In the genomic region with DNA sequence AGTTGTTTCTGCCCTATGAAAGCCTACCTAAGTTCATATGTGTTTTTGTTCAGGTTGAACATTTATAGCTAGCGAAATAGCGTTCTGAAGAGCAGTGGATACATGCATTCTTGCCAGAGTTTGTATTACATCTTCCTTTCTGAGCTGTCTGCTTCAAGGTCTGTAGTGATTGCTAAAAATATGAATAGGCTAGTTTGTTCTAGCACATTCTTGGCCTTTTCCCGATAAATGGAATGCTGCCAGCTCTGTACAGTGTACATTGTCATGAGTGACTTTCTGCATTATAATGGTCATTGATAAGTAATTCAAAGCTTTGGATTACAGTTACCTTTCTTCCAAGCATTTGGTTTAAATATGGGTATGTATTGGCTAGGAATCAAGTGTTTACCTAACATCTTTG, we compare ENCODE assay signal across 8 mouse cellular contexts. TPM values are rescaled to one million over a fixed set of nuclear protein-coding genes. Genes with fewer than 3 reads are reported as not detected.
A peak's percentile ranks its signal among the peaks of the same experiment; 100 is the strongest.
DNase-seq lines count a peak whose midpoint lies in the region; ATAC-seq and TF ChIP-seq lines count a peak whose summit lies in the region.

No protein-coding gene starts in this region.

- H3K36me3 ChIP-seq in heart, embryonic 13.5 days = peaks cover 42% of the 10 kb centered on the region
- peaks cover 9% of the 10 kb centered on the region; the same call in 1 of the 2 replicates for H3K36me3 ChIP-seq in ES-E14 (ENCODE audit: control insufficient read depth, insufficient read depth, low read length, poor library complexity, severe bottlenecking)
- peaks cover 22% of the 10 kb centered on the region for H3K36me3 ChIP-seq in forebrain, embryonic 14.5 days (ENCODE audit: control insufficient read depth, insufficient read depth, low read length)
- peaks cover 13% of the 10 kb centered on the region for H3K36me3 ChIP-seq in liver, embryonic 16.5 days (ENCODE audit: control insufficient read depth, insufficient read depth)

- 2% methylated on average over 3 of the region's 3 CpGs for WGBS in heart, embryonic 13.5 days
- 4% methylated on average over 3 of the region's 3 CpGs for WGBS in forebrain, embryonic 14.5 days
- 5% methylated on average over 3 of the region's 3 CpGs for WGBS in liver, embryonic 16.5 days (ENCODE audit: insufficient replicate concordance)

- intact Hi-C loops in heart, postnatal 10 days (cut with DNase I) = loop anchor here (10.0 kb wide), 1 partner anchor 334 kb away; the partner anchor contains the start of gene Slc25a15

- H3K27me3 ChIP-seq in heart, embryonic 13.5 days (replicated peaks) = peaks cover 27% of the 10 kb centered on the region
- H3K27me3 ChIP-seq in forebrain, embryonic 14.5 days (replicated peaks; ENCODE audit: control insufficient read depth, insufficient read depth, low read length) = 0 out of 2 replicates have a peak, but pooled peaks cover 2% of the 10 kb centered on the region
- no peaks in the 10 kb centered on the region for H3K27me3 ChIP-seq in liver, embryonic 16.5 days (ENCODE audit: control insufficient read depth, insufficient read depth, low read depth, low read length)

- H3K9ac ChIP-seq in heart, embryonic 13.5 days = peak overlapping the region; percentile 83
- H3K9ac ChIP-seq in ES-E14 (ENCODE audit: insufficient read depth, low read depth, low read length, poor library complexity, severe bottlenecking) = peak overlapping the region; percentile 28; the same call in 1 of the 2 replicates
- peak overlapping the region; percentile 21; the same call in 1 of the 2 replicates for H3K9ac ChIP-seq in forebrain, embryonic 14.5 days (ENCODE audit: low read length)
- H3K9ac ChIP-seq in liver, embryonic 16.5 days (ENCODE audit: low read depth, low read length) = peak overlapping the region; percentile 69

- H3K4me2 ChIP-seq in heart, embryonic 13.5 days = peak overlapping the region; percentile 84
- peak overlapping the region; percentile 60 for H3K4me2 ChIP-seq in forebrain, embryonic 14.5 days (ENCODE audit: low read length)
- H3K4me2 ChIP-seq in liver, embryonic 16.5 days (ENCODE audit: low read depth, low read length) = peak overlapping the region; percentile 84

- in situ Hi-C loops in ES-E14 (cut with MboI; ENCODE audit: low sequenced_read_pairs in 2 of 2, unreplicated experiment in 2 of 2) = no loop called here

- peaks cover 6% of the 10 kb centered on the region for H3K4me1 ChIP-seq in heart, embryonic 13.5 days
- H3K4me1 ChIP-seq in ES-E14 (ENCODE audit: control insufficient read depth in 2 of 2, insufficient read depth in 2 of 2, low read length in 2 of 2, poor library complexity in 1 of 2) = peaks cover 0 to 3% of the 10 kb centered on the region in 2 experiments; a peak in 2 of 4 replicates
- H3K4me1 ChIP-seq in forebrain, embryonic 14.5 days (ENCODE audit: control insufficient read depth, insufficient read depth, low read length) = peaks cover 8% of the 10 kb centered on the region; the same call in 1 of the 2 replicates
- peaks cover 34% of the 10 kb centered on the region for H3K4me1 ChIP-seq in liver, embryonic 16.5 days (ENCODE audit: control insufficient read depth, low read depth, low read length)

- no peaks in the 10 kb centered on the region for H3K9me3 ChIP-seq in heart, embryonic 13.5 days
- no peaks in the 10 kb centered on the region for H3K9me3 ChIP-seq in ES-E14 (ENCODE audit: control insufficient read depth, insufficient read depth, low read depth, low read length)
- no peaks in the 10 kb centered on the region for H3K9me3 ChIP-seq in forebrain, embryonic 14.5 days (replicated peaks; ENCODE audit: control insufficient read depth, low read length)
- peaks cover 3% of the 10 kb centered on the region; the same call in 1 of the 2 replicates for H3K9me3 ChIP-seq in liver, embryonic 16.5 days (replicated peaks; ENCODE audit: control insufficient read depth, low read length)

- peak overlapping the region; percentile 75 for H3K4me3 ChIP-seq in heart, embryonic 13.5 days
- peak overlapping the region; percentile 81 to 100 for H3K4me3 ChIP-seq in ES-E14 (ENCODE audit: insufficient read depth in 1 of 2, low read depth in 1 of 2, low read length in 2 of 2, poor library complexity in 1 of 2, severe bottlenecking in 1 of 2)
- H3K4me3 ChIP-seq in forebrain, embryonic 14.5 days (ENCODE audit: low read depth, low read length) = peak overlapping the region; percentile 58
- H3K4me3 ChIP-seq in liver, embryonic 16.5 days (ENCODE audit: low read depth, low read length) = peak overlapping the region; percentile 80

- no peak for ATAC-seq in heart, embryonic 13.5 days (ENCODE audit: extremely low read depth, insufficient number of reproducible peaks, low FRiP score, low TSS enrichment)
- ATAC-seq in forebrain, embryonic 14.5 days = no peak
- no peak for ATAC-seq in liver, embryonic 16.5 days (ENCODE audit: low read depth)

- no peak overlapping the region for H3K27ac ChIP-seq in heart, embryonic 13.5 days (replicated peaks)
- no peak overlapping the region for H3K27ac ChIP-seq in ES-E14 (ENCODE audit: insufficient read depth, low read depth, low read length, poor library complexity, severe bottlenecking)
- no peak overlapping the region for H3K27ac ChIP-seq in forebrain, embryonic 14.5 days (ENCODE audit: low read depth, low read length)
- H3K27ac ChIP-seq in liver, embryonic 16.5 days (ENCODE audit: low read length) = no peak overlapping the region

- DNase-seq in heart, postnatal 10 days = no peak
- no peak for DNase-seq in ES-E14 (ENCODE audit: low read depth, low spot score)
- DNase-seq in forebrain, embryonic 14.5 days (ENCODE audit: low spot score) = no peak
- no peak for DNase-seq in layer of hippocampus, postnatal 10 days (ENCODE audit: low spot score in 2 of 2)
- DNase-seq in gastrocnemius, adult 18-20 months (ENCODE audit: low spot score) = no peak
- no peak for DNase-seq in cerebellum, postnatal 36 days

TF ChIP-seq in ES-E14, 5 proteins besides CTCF, POLR2A, EP300 and RAD21:
- TF ChIP-seq ZC3H11A (IDR thresholded peaks at IDR 0.05; ENCODE audit: borderline replicate concordance, low read depth, low read length) = no peak
- TF ChIP-seq ZNF384 (IDR thresholded peaks at IDR 0.05; ENCODE audit: low read depth, low read length) = no peak
- TF ChIP-seq CHD2 (IDR thresholded peaks at IDR 0.05; ENCODE audit: low read depth, low read length) = no peak
- TF ChIP-seq MAFK (IDR thresholded peaks at IDR 0.05; ENCODE audit: insufficient read depth, low read depth, low read length) = no peak
- TF ChIP-seq HCFC1 (IDR thresholded peaks at IDR 0.05; ENCODE audit: borderline replicate concordance, insufficient read depth, low read length) = no peak
TF ChIP-seq in ES-E14: peak in this region for 0.

RNA-seq across cellular contexts. Expression of gene Alg11, which starts 0.6 kb away (rescaled TPM):
- 21.8 and 23.0 TPM in 2 replicates for polyA plus RNA-seq in heart, embryonic 13.5 days (2015; fragmentation: Nextera tagmentation; extraction: Ambion mirVana)
- 10 to 100 TPM; 11.0 to 14.1 TPM for total RNA-seq in heart, postnatal 10 days (2021)
- total RNA-seq in ES-E14 (2012; rRNA removed) = 44.7 and 55.4 TPM in 2 replicates
- 16.7 and 19.1 TPM in 2 replicates for polyA plus RNA-seq in forebrain, embryonic 14.5 days (2014; fragmentation: Nextera tagmentation; extraction: Ambion mirVana)
- 11.0 TPM in 2 replicates for polyA plus RNA-seq in liver, embryonic 16.5 days (2015; fragmentation: Nextera tagmentation; extraction: Ambion mirVana)
- total RNA-seq in layer of hippocampus, postnatal 10 days (2021) = 10 to 100 TPM; 26.7 to 33.2 TPM
- total RNA-seq in gastrocnemius, adult 18-20 months (2021) = 1 to 10 TPM; 6.2 to 7.6 TPM

RNA-seq across cellular contexts. Expression of gene Atp7b, which starts 1.0 kb away (rescaled TPM):
- polyA plus RNA-seq in heart, embryonic 13.5 days (2015; fragmentation: Nextera tagmentation; extraction: Ambion mirVana) = 1.4 and 1.8 TPM in 2 replicates
- under 1 TPM; 0.15 to 0.31 TPM for total RNA-seq in heart, postnatal 10 days (2021)
- 3.2 and 5.3 TPM in 2 replicates for total RNA-seq in ES-E14 (2012; rRNA removed)
- 1.2 TPM in 2 replicates for polyA plus RNA-seq in forebrain, embryonic 14.5 days (2014; fragmentation: Nextera tagmentation; extraction: Ambion mirVana)
- polyA plus RNA-seq in liver, embryonic 16.5 days (2015; fragmentation: Nextera tagmentation; extraction: Ambion mirVana) = 12.8 and 14.1 TPM in 2 replicates
- total RNA-seq in layer of hippocampus, postnatal 10 days (2021) = 1 to 10 TPM; 3.7 to 4.2 TPM
- under 1 TPM in 1 of 2 experiments, not detected in 1; 0.02 TPM for total RNA-seq in gastrocnemius, adult 18-20 months (2021)

Comparison
In these comparisons a context has a peak if more than half of its experiments do, and no peak if none do; other contexts are left out.
1. H3K9ac ChIP-seq: peak in every context shown above with its lines; median percentile 83 in heart, embryonic 13.5 days; 69 in liver, embryonic 16.5 days; 28 in ES-E14; 21 in forebrain, embryonic 14.5 days.